Mouse (Mus musculus): ENCODE results near the gene Dna2.

- TF ChIP-seq CTCF (IDR thresholded peaks at IDR 0.05; ENCODE audit: low read depth) (no peak), EP300 (IDR thresholded peaks at IDR 0.05; ENCODE audit: low read depth) (no peak)
These were observed 17.1 kb downstream of the Dna2 start for GRCm38 (mm10) chr10:62963956-62964355.

All from liver, embryonic 14.5 days (tissue).